Mouse (Mus musculus) layer of hippocampus, adult 8-10 months (tissue): ENCODE data around the gene Arg2. TPM values are rescaled to one million over a fixed set of nuclear protein-coding genes. Genes with fewer than 3 reads are reported as not detected.

Source experiments
- DNase-seq, 2 experiments: peaks; one replicate each; pipeline ENCODE4 v3.0.0; 2022; ENCODE audit warnings: low spot score in 2 of 2
- total RNA-seq, 4 experiments: library from RNA; stranded (reverse); gene quantifications; 2 replicates each; pipeline ENCODE4 v1.2.4; 2022

The Arg2 gene
- 1 to 10 TPM; 3.5 to 4.9 (median 3.8) TPM for total RNA-seq

DNA sequence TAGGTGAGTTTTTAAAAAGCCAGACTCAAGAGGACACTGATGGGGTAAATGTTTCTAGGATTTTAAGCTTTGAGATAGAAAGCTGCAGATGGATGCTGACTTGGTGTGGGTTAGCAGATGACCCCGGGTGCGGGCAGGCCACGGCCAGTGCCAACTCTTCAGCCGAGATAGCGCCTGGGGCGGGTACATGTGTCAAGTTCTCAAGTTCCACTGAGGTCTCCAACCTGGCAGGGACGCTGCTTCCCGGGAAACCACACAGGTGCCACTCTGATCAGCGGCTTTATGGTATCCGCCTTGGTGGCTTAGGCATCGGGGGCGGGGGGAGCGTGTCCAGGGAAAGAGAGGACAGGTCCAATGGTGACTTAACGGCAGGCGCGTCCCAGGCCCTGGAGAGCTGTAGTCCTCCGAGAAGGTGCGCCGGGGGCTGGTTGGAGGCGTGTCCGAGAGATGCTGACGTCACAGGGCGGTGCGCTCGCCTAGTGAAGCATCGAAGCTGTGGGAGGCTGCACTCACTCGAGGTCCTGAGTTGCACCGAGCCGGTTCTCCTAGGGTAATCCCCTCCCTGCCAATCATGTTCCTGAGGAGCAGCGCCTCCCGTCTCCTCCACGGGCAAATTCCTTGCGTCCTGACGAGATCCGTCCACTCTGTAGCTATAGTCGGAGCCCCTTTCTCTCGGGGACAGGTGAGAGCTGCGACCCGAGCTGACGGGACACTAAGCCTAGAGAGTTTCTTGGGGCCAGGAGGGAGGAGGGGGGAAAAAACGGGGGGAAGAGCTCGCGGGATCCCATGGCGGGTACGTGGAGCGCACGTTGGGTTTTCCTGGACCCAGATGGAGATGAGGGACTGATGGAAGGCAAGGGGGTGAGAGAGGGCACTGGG, at the start of gene Arg2:
Arg2 (plus strand) TSS at position 479 of the 879 bp plus-strand sequence.
- peak; percentile 38 to 46 for DNase-seq

DNA sequence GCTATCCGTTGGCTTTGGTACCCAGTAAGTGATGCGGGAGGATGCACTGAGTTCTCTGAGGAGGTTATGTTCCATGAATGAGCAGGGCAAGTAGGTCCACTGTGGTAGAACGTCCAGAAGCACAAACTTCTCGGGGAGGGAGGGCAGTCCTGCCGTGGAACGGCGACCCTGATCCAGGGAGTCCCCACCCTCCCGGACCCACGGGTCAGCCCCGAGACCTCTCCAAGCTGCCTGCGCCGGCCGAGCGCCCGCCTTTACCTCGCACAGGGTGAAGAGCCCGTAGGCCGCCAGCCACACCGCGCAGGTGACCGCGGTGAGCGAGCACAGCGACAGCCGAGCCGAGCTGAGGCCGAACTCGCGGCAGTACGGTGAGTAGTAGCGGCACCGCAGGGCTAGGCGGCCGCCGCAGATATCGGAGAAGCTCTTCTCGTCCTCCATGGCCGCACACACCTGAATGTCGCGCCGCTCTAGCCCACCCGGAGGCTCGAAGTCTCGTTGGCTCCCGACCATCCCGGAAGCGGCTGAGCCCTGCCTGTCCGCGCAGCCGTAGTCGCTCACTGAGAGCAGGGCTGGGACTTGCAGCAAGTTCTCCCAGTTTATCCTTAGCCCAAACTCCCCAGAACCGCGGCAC, 41.3 kb upstream of the Arg2 start, which contains the start of gene Pigh:
Pigh (minus strand) TSS at position 470 of the 631 bp plus-strand sequence.
- peak; percentile 74 to 77 for DNase-seq

DNA sequence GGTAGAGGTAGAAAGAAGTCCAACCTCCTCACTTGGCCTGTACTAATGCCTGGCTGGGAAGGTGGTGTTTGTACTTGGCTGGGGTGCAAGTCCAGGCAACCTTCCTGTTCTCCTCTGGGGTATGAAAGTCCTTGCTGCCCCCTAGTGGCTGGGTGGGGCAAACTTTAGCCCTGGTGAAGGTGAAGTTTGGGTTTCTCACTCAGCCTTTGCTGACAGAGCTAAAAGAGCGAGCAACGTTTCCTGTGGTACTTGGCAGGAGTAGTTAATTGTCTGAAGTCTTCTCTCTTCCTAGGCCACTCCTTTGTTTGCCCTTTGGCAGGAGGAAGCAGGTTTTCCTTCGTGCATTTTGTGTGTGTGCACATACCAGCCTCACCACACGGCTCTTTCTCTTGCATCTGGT, 38.0 kb upstream of the Arg2 start:
- peak; percentile 12 to 57 for DNase-seq

- peak in 1 of 2 experiments; percentile 9 for DNase-seq
These were observed 33.3 kb upstream of the Arg2 start for GRCm38 (mm10) chr12:79097106-79097752.

DNA sequence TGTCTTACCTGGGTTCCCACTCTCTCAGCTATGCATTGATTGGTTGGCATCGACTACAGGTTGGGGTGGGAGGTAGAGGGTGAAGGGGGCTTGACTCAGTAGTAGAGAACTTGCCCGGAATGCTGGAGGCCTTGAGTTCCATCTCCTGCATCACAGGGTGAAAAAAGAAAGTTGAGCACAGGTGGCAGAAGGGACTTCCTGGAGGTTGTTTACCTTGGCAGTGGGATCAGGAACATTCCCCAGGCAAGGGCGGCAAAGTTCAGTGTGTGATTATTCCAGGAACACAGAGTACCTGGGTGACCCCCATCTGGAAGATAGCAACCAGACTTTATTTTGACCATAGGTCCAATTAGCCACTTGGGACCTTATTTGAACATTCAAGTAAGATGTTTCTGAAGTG, 26.8 kb upstream of the Arg2 start:
- DNase-seq: no peak

DNA sequence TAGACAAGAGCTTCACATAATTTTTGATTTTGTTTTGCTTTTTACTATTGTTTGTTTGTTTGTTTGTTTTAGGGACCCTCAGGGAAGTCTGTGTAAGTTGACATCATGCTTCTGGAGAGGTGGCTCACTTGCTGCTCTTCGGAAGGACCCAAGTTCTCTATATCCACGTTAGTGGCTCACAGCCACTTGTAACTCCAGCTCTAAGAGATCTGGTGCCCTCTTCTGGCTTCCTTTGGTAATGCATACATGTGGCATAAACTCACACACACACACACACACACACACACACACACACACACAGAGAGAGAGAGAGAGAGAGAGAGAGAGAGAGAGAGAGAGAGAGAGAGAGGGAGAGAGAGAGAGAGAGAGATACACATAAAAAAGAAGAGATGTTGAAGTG, 26.0 kb upstream of the Arg2 start:
- no peak for DNase-seq

GRCm38 (mm10) chr12:79105312-79105711, 25.3 kb upstream of the Arg2 start:
- no peak for DNase-seq

GRCm38 (mm10) chr12:79118991-79119390, 11.6 kb upstream of the Arg2 start:
- no peak for DNase-seq

GRCm38 (mm10) chr12:79122820-79123219, 7.8 kb upstream of the Arg2 start:
- DNase-seq: no peak

DNA sequence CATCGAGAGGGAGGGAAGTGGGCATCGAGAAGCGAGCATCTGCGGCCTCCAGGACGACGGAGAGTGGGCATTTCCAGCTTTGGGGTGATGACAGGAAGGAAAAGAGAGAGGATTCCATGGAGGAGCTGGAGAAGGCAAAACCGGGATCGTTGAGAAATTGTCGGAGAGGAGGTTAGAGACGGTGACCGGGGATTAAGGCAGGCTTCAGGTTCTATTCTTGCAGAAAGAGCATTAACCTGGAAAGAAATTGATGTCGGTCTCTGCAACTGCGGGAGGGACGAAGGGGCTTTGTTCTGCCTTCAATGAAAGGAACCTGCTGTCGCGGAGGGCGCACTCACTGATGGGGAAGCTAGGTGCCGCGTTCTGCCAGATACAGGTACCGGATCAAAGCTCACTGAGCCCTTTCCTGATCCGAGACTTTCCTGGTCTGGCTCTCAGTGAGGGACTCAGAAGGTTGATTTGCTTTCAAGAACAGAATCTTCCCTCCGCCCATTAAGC, 650 bp downstream of the Arg2 start:
- no peak for DNase-seq

GRCm38 (mm10) chr12:79131706-79132460, 1.3 kb downstream of the Arg2 start:
- no peak for DNase-seq

- no peak for DNase-seq
These were observed 4.1 kb downstream of the Arg2 start for GRCm38 (mm10) chr12:79134676-79135075.

DNA sequence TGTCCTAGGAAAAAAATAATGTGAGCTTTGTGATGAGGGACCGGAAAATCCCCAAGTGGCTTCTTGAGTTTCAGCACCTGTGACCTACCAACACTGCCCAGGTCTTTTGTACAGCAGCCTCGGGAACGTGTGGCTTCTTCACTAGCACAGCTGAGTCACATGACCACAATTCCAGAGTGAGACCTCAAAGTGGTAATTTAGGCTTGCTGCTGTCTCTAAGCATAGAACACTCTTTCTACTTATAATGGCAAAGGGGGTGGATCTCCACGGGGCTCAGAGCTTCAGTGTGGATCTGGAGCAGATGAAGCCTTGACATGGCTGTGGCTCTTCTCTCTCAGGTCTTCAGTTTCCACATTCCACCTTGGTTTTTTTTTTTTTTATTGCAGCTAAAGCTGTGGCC, 4.5 kb downstream of the Arg2 start:
- no peak for DNase-seq

GRCm38 (mm10) chr12:79136949-79137348, 6.4 kb downstream of the Arg2 start:
- no peak for DNase-seq

- DNase-seq: no peak
These were observed 8.4 kb downstream of the Arg2 start for GRCm38 (mm10) chr12:79138999-79139398.

GRCm38 (mm10) chr12:79139417-79139816, 8.8 kb downstream of the Arg2 start:
- no peak for DNase-seq

- DNase-seq: no peak
These were observed 10.2 kb downstream of the Arg2 start for GRCm38 (mm10) chr12:79140811-79141210.

DNA sequence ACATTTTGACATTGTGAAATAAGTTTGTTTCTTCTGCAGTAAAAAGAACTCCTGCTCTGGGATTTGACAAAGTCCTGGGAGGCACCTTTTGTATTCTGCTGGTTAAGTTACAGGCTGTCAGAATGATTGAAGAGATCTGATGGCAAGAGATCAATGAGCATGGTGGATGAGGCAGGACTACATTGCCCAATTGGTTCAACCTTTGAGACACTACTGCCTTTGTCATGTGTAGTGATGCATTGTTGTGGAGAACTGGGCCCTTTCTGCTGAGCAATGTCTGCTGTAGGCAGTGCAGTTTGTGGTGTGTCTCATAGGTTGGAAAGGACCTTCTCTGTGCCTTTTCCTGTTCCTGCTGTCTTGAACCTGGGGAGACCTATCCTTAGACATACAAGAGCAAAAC, 10.8 kb downstream of the Arg2 start:
- DNase-seq: no peak

DNA sequence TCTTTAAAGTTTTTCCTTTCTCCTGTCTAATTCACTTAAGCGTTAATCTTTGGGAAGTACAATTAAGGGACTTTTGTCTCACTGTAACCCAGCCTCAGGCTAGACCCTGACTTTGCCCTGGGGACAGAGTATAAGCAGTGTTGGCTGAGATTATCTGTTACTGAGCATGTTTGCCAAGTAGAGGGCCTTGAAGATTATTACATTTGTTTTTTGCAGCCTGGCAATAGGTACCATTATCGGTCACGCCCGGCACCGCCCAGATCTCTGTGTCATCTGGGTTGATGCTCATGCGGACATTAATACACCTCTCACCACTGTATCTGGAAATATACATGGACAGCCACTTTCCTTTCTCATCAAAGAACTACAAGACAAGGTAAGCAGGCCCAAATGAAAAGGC, 19.1 kb downstream of the Arg2 start:
- DNase-seq: no peak

GRCm38 (mm10) chr12:79162876-79163275, 32.3 kb downstream of the Arg2 start:
- DNase-seq: no peak

- no peak for DNase-seq
These were observed 38.6 kb downstream of the Arg2 start for GRCm38 (mm10) chr12:79169173-79169572.
